Mouse (Mus musculus) midbrain, embryonic 16.5 days (tissue): ENCODE data around the gene Gm30083. TPM values are rescaled to one million over a fixed set of nuclear protein-coding genes. Genes with fewer than 3 reads are reported as not detected.

Experiments used
- ATAC-seq: fragments of 200-750 bp; cut with Nextera tagmentation; 2 replicates; pipeline ENCODE4 v1.8.0; 2017; ENCODE audit warnings: moderate TSS enrichment
- H3K27ac ChIP-seq: fragments of 300-500 bp; sonication (generic); 2 replicates; pipeline ENCODE4 v1.5.1; 2014; ENCODE audit warnings: mild to moderate bottlenecking, low read length, mixed read lengths
- H3K27me3 ChIP-seq: fragments of 300-500 bp; sonication (generic); 2 replicates; pipeline ENCODE4 v1.6.1; 2014; ENCODE audit warnings: low read depth, low read length, mixed read lengths; ENCODE audit not compliant: control insufficient read depth, insufficient read depth
- H3K36me3 ChIP-seq: fragments of 300-500 bp; sonication (generic); 2 replicates; pipeline ENCODE4 v1.6.1; 2014; ENCODE audit warnings: mild to moderate bottlenecking, low read length, moderate library complexity, mixed read lengths; ENCODE audit not compliant: control insufficient read depth, insufficient read depth
- H3K4me1 ChIP-seq: fragments of 300-500 bp; sonication (generic); 2 replicates; pipeline ENCODE4 v1.6.1; 2014; ENCODE audit warnings: mild to moderate bottlenecking, low read length, mixed read lengths; ENCODE audit not compliant: control insufficient read depth, insufficient read depth
- H3K4me2 ChIP-seq: fragments of 300-500 bp; sonication (generic); 2 replicates; pipeline ENCODE4 v1.6.1; 2014; ENCODE audit warnings: mild to moderate bottlenecking, low read length, mixed read lengths
- H3K4me3 ChIP-seq: fragments of 300-500 bp; sonication (generic); 2 replicates; pipeline ENCODE4 v1.5.1; 2014; ENCODE audit warnings: low read depth, mild to moderate bottlenecking, low read length, moderate library complexity, mixed read lengths
- H3K9ac ChIP-seq: fragments of 300-500 bp; sonication (generic); 2 replicates; pipeline ENCODE4 v1.6.1; 2014; ENCODE audit warnings: low read depth, low read length, mixed read lengths
- H3K9me3 ChIP-seq: fragments of 300-500 bp; sonication (generic); replicated peaks from 2 replicates; pipeline ENCODE4 v1.6.1; 2014; ENCODE audit warnings: mild to moderate bottlenecking, low read length, mixed read lengths; ENCODE audit not compliant: control insufficient read depth, poor library complexity, severe bottlenecking
- WGBS: fragments of 180-500 bp; shearing (Covaris S2); extraction: QIAGEN DNeasy Blood & Tissue Kit; methylation state at CpG from one replicate; pipeline ENCODE4 v1.1.7; 2014; 5-methylcytosine and 5-hydroxymethylcytosine counted together
- polyA plus RNA-seq: library from polyadenylated mRNA; unstranded; fragments of >200 nt; fragmentation: Nextera tagmentation; extraction: Ambion mirVana; gene quantifications from 2 replicates; pipeline ENCODE4 v1.2.1, GENCODE M21; 2015

Gene Gm30083
- polyA plus RNA-seq, 1 experiment from 2014 or later: not detected

- H3K27ac ChIP-seq: no peak overlapping the region
- H3K9ac ChIP-seq: peak overlapping the region; percentile 25; the same call in 1 of the 2 replicates
- 28% methylated on average over 7 of the region's 7 CpGs for WGBS
Measured at GRCm38 (mm10) chr14:33977748-33978147, 37.2 kb downstream of the Gm30083 start.

GRCm38 (mm10) chr14:33974752-33975151, 40.2 kb downstream of the Gm30083 start:
- Histone ChIP-seq H3K27ac (no peak overlapping the region), H3K4me3 (no peak overlapping the region), H3K4me2 (no peak overlapping the region), H3K4me1 (peaks cover 11% of the 10 kb centered on the region), H3K27me3 (no peaks in the 10 kb centered on the region), H3K36me3 (no peaks in the 10 kb centered on the region), H3K9ac (no peak overlapping the region), H3K9me3 (no peaks in the 10 kb centered on the region)
- ATAC-seq: no peak
- 57% methylated on average over 5 of the region's 5 CpGs for WGBS

More at GRCm38 (mm10) chr14:33977748-33978147, 37.2 kb downstream of the Gm30083 start:
- Histone ChIP-seq H3K9me3 (no peaks in the 10 kb centered on the region), H3K4me1 (peaks cover 11% of the 10 kb centered on the region), H3K36me3 (no peaks in the 10 kb centered on the region), H3K27me3 (no peaks in the 10 kb centered on the region), H3K4me2 (peak overlapping the region; percentile 31; the same call in 1 of the 2 replicates), H3K4me3 (peak overlapping the region; percentile 42)
- peak; percentile 54; the same call in 1 of the 2 replicates for ATAC-seq

GRCm38 (mm10) chr14:33972679-33973078, 42.3 kb downstream of the Gm30083 start:
- no peaks in the 10 kb centered on the region for H3K27me3 ChIP-seq
- no peaks in the 10 kb centered on the region for H3K9me3 ChIP-seq
- no peaks in the 10 kb centered on the region for H3K36me3 ChIP-seq
- H3K4me1 ChIP-seq: peaks cover under 1% of the 10 kb centered on the region; the same call in 1 of the 2 replicates
- no peak overlapping the region for H3K9ac ChIP-seq
- H3K27ac ChIP-seq: no peak overlapping the region
- no peak overlapping the region for H3K4me3 ChIP-seq
- no peak for ATAC-seq
- H3K4me2 ChIP-seq: no peak overlapping the region
- 47% methylated on average over 7 of the region's 7 CpGs for WGBS

- Histone ChIP-seq H3K9ac (no peak overlapping the region), H3K9me3 (no peaks in the 10 kb centered on the region), H3K36me3 (no peaks in the 10 kb centered on the region), H3K27ac (no peak overlapping the region), H3K4me1 (no peaks in the 10 kb centered on the region), H3K4me3 (no peak overlapping the region), H3K4me2 (no peak overlapping the region), H3K27me3 (no peaks in the 10 kb centered on the region)
- no peak for ATAC-seq
- WGBS: 66% methylated on average over 7 of the region's 7 CpGs
Measured at GRCm38 (mm10) chr14:33965675-33966074, 49.3 kb downstream of the Gm30083 start.

- no peak overlapping the region for H3K4me2 ChIP-seq
- no peaks in the 10 kb centered on the region for H3K27me3 ChIP-seq
- H3K36me3 ChIP-seq: no peaks in the 10 kb centered on the region
- H3K4me1 ChIP-seq: no peaks in the 10 kb centered on the region
- H3K9me3 ChIP-seq: no peaks in the 10 kb centered on the region
- H3K27ac ChIP-seq: no peak overlapping the region
- no peak for ATAC-seq
- no peak overlapping the region for H3K9ac ChIP-seq
- no peak overlapping the region for H3K4me3 ChIP-seq
- whole genome bisulfite sequencing: 16% methylated on average over 9 of the region's 9 CpGs
Measured at GRCm38 (mm10) chr14:33959341-33959740, 55.6 kb downstream of the Gm30083 start.

GRCm38 (mm10) chr14:33958841-33959240, 56.1 kb downstream of the Gm30083 start:
- Histone ChIP-seq H3K9ac (no peak overlapping the region), H3K4me1 (no peaks in the 10 kb centered on the region), H3K27me3 (no peaks in the 10 kb centered on the region), H3K4me2 (no peak overlapping the region), H3K36me3 (no peaks in the 10 kb centered on the region), H3K27ac (no peak overlapping the region), H3K9me3 (no peaks in the 10 kb centered on the region), H3K4me3 (no peak overlapping the region)
- ATAC-seq: no peak
- 55% methylated on average over 3 of the region's 3 CpGs for WGBS

- Histone ChIP-seq H3K36me3 (no peaks in the 10 kb centered on the region), H3K9ac (no peak overlapping the region), H3K4me2 (no peak overlapping the region), H3K9me3 (no peaks in the 10 kb centered on the region), H3K4me1 (no peaks in the 10 kb centered on the region), H3K27me3 (no peaks in the 10 kb centered on the region), H3K4me3 (no peak overlapping the region), H3K27ac (no peak overlapping the region)
- ATAC-seq: no peak
- 93% methylated on average over 4 of the region's 4 CpGs for WGBS
Measured at GRCm38 (mm10) chr14:33958186-33958585, 56.8 kb downstream of the Gm30083 start.

- no peaks in the 10 kb centered on the region for H3K27me3 ChIP-seq
- no peak overlapping the region for H3K9ac ChIP-seq
- H3K4me3 ChIP-seq: no peak overlapping the region
- no peak overlapping the region for H3K27ac ChIP-seq
- no peaks in the 10 kb centered on the region for H3K4me1 ChIP-seq
- 83% methylated on average over 13 of the region's 13 CpGs for WGBS
- no peak for ATAC-seq
- no peak overlapping the region for H3K4me2 ChIP-seq
- H3K9me3 ChIP-seq: no peaks in the 10 kb centered on the region
- H3K36me3 ChIP-seq: no peaks in the 10 kb centered on the region
Measured at GRCm38 (mm10) chr14:33956055-33956454, 58.9 kb downstream of the Gm30083 start.

GRCm38 (mm10) chr14:33953761-33954160, 61.2 kb downstream of the Gm30083 start, which contains the start of gene Rbp3:
TSS of gene Rbp3 (plus strand) at chr14:33954003.
- 62% methylated on average over 5 of the region's 5 CpGs for WGBS
- ATAC-seq: no peak
- H3K27ac ChIP-seq: no peak within 1 kb of the TSS
- H3K36me3 ChIP-seq: no peaks in the 10 kb centered on the region
- H3K9me3 ChIP-seq: no peaks in the 10 kb centered on the region
- no peaks in the 10 kb centered on the region for H3K27me3 ChIP-seq
- no peak within 1 kb of the TSS for H3K4me2 ChIP-seq
- no peak within 1 kb of the TSS for H3K9ac ChIP-seq
- no peaks in the 10 kb centered on the region for H3K4me1 ChIP-seq
- no peak within 1 kb of the TSS for H3K4me3 ChIP-seq
